Mouse (Mus musculus): ENCODE measurements around the gene Ppdpf.

DNA sequence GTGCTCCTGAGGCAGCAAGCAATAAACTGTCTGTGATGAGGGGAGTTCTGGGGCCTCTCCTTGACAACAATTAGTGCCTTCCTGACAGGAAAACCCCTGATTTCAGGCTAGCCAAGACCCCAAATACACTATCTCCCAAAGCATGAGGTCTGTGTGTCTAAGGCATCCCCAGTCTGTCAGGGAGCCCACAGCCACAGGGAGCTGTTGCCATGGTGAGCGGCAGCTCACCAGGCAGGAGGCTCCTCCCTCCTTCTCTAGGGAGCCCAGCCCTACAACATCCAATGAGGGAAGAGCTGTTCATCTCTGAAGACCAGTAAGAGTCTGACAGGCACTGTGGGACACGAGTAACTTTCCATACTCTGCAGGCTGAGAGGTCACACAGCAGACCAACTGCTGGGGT is 27.3 kb upstream of the Ppdpf start:
- no peak for TF ChIP-seq POLR2A (IDR thresholded peaks at IDR 0.05; ENCODE audit: low read depth, low read length)
- TF ChIP-seq CTCF (IDR thresholded peaks at IDR 0.05; ENCODE audit: extremely low read depth, insufficient read length, insufficient replicate concordance, low read depth, low read length) = no peak

Measured in small intestine, adult 2 months (tissue).